Mouse (Mus musculus) adrenal gland, postnatal 4 days (tissue): ENCODE measurements at regions not wholly inside any gene's neighbourhood (a gene's known extent, or its start where the extent isn't known, plus 50 kb on each side); places are given as distances from the start of the nearest gene placed in this dataset.
A peak's percentile ranks its signal among the peaks of the same experiment; 100 is the strongest.

Experiments
- DNase-seq, 2 experiments: peaks; one replicate each; pipeline ENCODE4 v3.0.0; 2021 to 2022; ENCODE audit warnings: low spot score in 2 of 2, mixed read lengths in 2 of 2

DNA sequence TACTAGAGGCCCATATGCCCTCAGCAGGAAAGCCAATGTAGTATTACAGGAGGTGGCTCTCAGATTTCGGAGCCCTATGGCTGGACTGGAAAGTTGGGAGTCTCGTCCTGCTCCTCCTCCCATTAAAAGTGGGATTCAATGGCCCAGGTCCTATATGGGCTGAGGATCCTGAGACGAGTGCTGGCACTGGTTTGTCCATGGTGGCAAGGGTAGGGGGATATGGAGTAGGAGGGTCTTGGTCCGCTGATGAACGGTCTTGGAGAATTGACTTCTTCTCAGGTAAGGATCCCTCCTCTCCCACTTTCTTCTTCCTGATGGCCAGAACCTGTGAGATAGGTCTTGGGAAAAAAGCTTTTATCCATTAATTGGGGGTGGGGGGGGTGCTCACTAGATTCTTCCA lies 522.2 kb upstream of the Slc5a7 start:
- no peak for DNase-seq

DNA sequence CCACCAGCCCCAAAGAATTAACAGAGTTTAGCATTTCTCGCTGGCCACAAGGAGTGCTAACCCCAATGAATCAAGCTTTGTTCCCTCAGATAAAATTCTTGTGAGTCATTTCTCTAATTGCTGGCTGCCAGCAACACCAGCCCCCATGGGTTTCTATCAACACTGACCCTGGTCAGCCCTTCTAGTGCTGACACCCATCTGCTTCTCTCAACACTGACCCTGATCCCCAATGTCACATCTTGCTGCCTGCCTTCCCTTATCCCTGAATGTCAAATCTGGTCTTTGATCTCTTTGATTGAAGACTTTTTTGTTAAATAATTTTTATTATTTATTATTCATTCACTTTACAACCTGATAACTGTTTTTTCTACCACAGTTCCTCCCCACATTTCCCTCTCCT lies 554.8 kb upstream of the Slc5a7 start:
- DNase-seq: peak in 1 of 2 experiments; percentile 3

DNA sequence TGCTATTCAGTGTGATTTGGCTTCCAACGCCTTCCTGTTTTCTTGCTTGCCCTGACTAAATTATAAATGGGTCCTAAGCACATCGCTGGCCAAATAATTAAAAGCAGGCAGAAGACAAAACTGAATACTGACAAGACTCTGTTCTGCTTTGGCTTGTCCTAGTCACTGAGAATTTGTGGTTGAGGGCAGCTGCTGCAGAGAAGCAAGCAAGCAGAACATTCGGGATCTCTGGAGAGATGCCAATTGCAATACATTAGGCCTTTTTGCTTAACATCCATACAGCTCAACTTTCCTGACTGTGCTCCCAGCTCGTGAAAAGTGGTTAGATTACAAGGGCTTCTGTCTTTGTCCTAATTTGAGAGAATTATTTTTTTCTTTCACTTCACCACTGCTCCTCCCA lies 549.0 kb upstream of the St6gal2 start:
- no peak for DNase-seq

DNA sequence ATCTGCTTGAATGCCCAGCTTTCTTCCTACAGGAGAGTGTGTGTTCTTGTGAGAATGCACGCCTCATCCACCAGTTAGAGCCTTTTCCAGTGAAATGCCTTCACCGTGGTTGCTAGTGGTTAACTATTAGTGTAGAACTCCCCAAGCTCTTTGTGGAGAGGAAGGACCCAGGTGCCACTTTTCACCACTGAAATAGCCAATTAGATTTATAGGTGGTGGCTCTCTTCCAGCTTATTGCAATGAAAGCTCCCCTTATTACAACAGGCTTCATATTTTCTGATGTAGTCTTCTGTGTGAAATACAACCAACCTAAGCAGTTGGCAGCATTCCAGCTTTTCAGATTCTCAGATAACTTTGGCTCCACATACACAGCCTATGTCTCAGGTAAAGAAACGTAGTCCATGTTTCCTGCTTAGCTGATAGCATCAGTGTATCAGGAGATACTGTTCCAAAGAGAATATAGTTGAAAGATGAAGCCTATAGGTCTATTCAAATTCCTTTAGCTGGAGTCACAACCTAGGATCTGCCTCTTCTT lies 515.9 kb upstream of the St6gal2 start:
- DNase-seq: no peak

DNA sequence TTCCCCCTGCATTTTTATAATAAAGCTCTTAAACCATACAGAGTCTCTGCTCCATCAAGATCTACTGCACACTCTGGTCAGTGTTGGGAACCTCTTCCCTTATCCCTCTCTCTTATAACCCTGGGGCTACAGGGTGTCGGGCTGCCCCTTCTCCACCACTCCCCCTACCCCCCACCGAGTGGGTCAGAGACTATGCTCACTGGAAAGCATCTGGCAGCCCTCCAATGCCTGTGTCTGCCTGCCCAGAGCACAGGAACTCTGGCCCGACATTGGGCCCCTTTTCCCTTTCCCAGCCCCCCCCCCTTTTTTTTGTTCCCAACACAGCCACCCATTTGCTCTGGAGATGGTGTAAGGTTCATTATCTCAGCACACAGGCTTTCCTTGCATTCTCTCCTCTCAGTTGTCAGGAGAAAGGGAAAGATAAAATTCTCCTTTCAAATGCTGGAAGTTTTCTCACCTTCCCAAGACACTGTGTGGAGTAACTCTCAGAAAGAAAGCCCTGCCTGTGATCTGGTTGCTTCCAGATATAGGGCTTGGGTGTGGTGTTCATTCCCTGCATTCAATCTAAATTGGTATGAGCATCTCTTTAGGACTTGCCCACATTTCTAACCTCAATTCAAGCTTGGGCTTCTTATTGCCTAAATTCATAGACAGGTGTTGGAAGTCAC lies 501.7 kb upstream of the St6gal2 start:
- DNase-seq: no peak

DNA sequence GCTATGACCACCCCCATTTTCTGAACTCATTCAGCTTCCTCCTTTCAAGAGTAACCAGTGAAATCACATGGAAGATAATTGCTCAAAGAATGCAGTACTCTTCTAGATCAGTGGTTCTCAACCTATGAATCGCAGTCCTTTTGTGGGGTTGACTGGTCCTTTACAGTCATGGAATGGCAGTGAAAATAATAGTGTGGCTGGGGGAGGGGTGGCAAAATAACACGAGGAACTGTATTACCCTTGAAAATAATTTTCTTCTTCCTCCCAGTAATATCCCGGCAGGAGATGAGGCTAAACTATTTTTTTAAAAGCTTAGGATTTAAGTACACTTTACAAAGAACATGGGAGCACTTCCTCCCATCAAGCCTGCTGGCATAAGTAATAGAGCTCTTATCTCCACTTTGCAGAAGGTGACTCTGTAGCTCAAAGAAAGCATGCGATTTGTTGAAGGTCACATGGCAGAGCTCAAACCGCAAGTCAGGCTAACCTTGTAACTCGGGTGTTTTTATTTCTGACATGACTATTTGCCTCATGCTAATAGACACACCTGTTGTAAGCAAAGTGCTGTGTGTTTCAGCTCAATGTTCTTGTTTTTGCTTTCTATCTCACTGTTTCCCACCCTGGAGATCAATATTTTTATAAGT lies 500.8 kb upstream of the St6gal2 start:
- no peak for DNase-seq
